Mouse (Mus musculus) kidney, embryonic 16.5 days (tissue): ENCODE data around the gene Epha2. TPM values are rescaled to one million over a fixed set of nuclear protein-coding genes. Genes with fewer than 3 reads are reported as not detected.

Experiments
- ATAC-seq: fragments of 200-750 bp; cut with Nextera tagmentation; 2 replicates; pipeline ENCODE4 v1.8.0; 2017; ENCODE audit warnings: moderate TSS enrichment; ENCODE audit not compliant: low FRiP score, low TSS enrichment
- H3K27ac ChIP-seq: fragments of 300-500 bp; sonication (generic); 2 replicates; pipeline ENCODE4 v1.5.1; 2014; ENCODE audit warnings: low read length
- H3K27me3 ChIP-seq: fragments of 300-500 bp; sonication (generic); 2 replicates; pipeline ENCODE4 v1.6.1; 2014; ENCODE audit warnings: low read length, control low read depth, mixed read lengths; ENCODE audit not compliant: insufficient read depth
- H3K36me3 ChIP-seq: fragments of 300-500 bp; sonication (generic); 2 replicates; pipeline ENCODE4 v1.6.1; 2014; ENCODE audit warnings: low read length, control low read depth, mixed read lengths; ENCODE audit not compliant: insufficient read depth
- H3K4me1 ChIP-seq: fragments of 300-500 bp; sonication (generic); 2 replicates; pipeline ENCODE4 v1.6.1; 2014; ENCODE audit warnings: low read length, control low read depth, mixed read lengths; ENCODE audit not compliant: insufficient read depth
- H3K4me2 ChIP-seq: fragments of 300-500 bp; sonication (generic); replicated peaks from 2 replicates; pipeline ENCODE4 v1.6.1; 2014; ENCODE audit warnings: low read depth, low read length
- H3K4me3 ChIP-seq: fragments of 300-500 bp; sonication (generic); 2 replicates; pipeline ENCODE4 v1.5.1; 2014; ENCODE audit warnings: mild to moderate bottlenecking, low read length
- H3K9ac ChIP-seq: fragments of 300-500 bp; sonication (generic); replicated peaks from 2 replicates; pipeline ENCODE4 v1.6.1; 2014; ENCODE audit warnings: low read length
- H3K9me3 ChIP-seq: fragments of 300-500 bp; sonication (generic); 2 replicates; pipeline ENCODE4 v1.6.1; 2016; ENCODE audit warnings: low read length, control low read depth
- WGBS: fragments of 180-500 bp; shearing (Covaris S2); extraction: QIAGEN DNeasy Blood & Tissue Kit; methylation state at CpG from one replicate; pipeline ENCODE4 v1.1.7; 2014; 5-methylcytosine and 5-hydroxymethylcytosine counted together
- polyA plus RNA-seq: library from polyadenylated mRNA; unstranded; fragments of >200 nt; fragmentation: Nextera tagmentation; extraction: Ambion mirVana; gene quantifications from 2 replicates; pipeline ENCODE4 v1.2.1, GENCODE M21; 2015

Epha2 gene
- polyA plus RNA-seq, 1 experiment from 2014 or later, result 8.6 TPM

DNA sequence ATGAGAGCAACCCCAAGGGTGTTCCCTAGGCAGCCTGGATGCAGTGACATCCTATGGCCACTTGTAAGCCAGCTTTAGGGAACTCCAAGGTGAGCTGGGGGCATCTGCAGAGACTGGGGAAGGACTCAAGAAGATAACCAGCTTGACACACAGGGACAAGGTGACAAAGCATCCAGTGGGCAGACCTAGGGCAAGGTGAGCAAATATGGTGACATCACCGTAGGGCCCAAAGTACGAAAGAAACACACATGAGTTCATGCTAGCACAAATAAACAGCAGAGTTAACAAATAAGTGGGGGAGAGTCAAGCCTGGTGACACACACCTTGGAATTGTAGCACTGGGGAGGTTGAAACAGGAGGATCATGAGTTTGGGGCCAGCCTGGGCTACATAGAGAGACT is 30.4 kb downstream of the Epha2 start:
- no peak for ATAC-seq
- Histone ChIP-seq H3K4me3 (no peak overlapping the region), H3K27me3 (no peaks in the 10 kb centered on the region), H3K4me2 (no peak overlapping the region), H3K9me3 (no peaks in the 10 kb centered on the region), H3K36me3 (peaks cover 12% of the 10 kb centered on the region; the same call in 1 of the 2 replicates), H3K27ac (no peak overlapping the region), H3K9ac (no peak overlapping the region), H3K4me1 (peaks cover 13% of the 10 kb centered on the region; the same call in 1 of the 2 replicates)
- 96% methylated on average over 2 of the region's 2 CpGs for WGBS

DNA sequence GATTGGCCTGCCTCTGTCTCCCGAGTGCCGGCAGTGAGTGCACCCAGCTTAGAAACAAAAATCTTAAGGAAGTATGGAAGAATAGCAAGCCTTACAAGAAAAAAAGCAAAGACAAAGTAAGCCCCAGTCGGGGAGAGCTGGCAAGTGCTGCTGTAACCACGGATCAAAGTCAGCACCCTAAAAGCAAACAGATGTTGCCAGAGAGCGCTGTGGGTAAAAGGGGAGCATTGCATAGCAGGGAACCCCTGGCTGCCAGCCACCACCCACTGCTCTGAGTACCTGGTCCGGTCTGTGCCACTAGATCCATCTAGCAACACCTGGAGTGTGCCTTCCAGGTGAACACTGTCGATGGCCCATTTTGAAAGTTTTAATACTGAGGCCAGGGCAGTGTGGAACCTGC is 31.2 kb downstream of the Epha2 start:
- Histone ChIP-seq H3K27ac (no peak overlapping the region), H3K4me2 (no peak overlapping the region), H3K9ac (no peak overlapping the region), H3K9me3 (no peaks in the 10 kb centered on the region), H3K27me3 (no peaks in the 10 kb centered on the region), H3K4me3 (no peak overlapping the region), H3K36me3 (peaks cover 9% of the 10 kb centered on the region; the same call in 1 of the 2 replicates), H3K4me1 (peaks cover 13% of the 10 kb centered on the region; the same call in 1 of the 2 replicates)
- no peak for ATAC-seq
- 82% methylated on average over 7 of the region's 7 CpGs for WGBS

DNA sequence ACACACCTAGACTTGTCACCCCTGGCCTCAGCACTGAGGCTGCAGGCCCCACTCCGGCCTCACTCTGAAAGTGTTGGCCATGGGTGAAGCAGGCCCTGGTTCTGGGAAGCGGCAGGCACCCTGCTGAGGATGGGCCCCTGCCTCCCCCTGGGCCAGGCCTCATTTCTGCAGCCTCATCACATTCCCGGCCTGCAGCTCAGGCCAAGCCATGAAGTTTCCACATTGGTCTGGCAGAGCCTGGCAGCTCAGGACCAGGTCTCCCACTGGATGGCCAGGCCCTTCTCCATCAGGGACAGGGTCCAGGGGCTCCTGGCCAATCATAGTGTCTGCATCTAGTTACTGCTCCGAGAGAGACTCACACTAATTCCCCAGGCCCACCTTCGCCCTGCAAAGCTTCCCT is 33.7 kb downstream of the Epha2 start:
- peak overlapping the region; percentile 60 for H3K27ac ChIP-seq
- no peak overlapping the region for H3K4me3 ChIP-seq
- no peaks in the 10 kb centered on the region for H3K27me3 ChIP-seq
- H3K9ac ChIP-seq, result peak overlapping the region; percentile 40; the same call in 1 of the 2 replicates
- ATAC-seq, result 0 out of 2 replicates have a peak, but pooled peaks have one; percentile 7
- peaks cover 35% of the 10 kb centered on the region for H3K4me1 ChIP-seq
- 81% methylated on average over 5 of the region's 5 CpGs for WGBS
- H3K9me3 ChIP-seq, result no peaks in the 10 kb centered on the region
- H3K36me3 ChIP-seq, result no peaks in the 10 kb centered on the region
- no peak overlapping the region for H3K4me2 ChIP-seq

DNA sequence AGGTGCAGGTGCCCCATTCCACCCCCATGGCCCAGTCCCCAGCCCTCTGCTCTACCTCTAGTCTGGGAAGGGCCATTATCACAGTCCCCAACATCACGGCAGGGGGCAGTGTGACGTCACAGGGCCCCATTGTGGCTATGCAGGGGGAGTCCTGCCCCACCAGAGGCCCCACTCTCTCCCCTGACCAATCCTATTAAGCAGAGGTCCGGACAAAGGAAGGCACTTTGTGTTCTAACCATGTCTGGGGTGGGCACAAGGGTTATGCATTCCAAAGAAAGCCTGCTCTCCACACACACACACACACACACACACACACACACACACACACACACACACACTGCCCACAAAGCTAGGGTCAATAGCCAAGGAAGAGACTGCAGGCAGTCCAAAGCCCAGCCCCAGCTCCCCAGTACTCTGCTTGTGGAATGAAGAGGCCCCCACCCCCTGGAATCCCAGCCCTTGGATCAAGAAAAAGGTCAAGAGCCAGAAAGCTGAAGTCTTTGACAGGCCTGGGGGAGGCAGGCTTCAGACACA is 34.3 kb downstream of the Epha2 start:
- WGBS, result 30% methylated on average over 3 of the region's 3 CpGs
- H3K27ac ChIP-seq, result peak overlapping the region; percentile 60
- peak; percentile 11; the same call in 1 of the 2 replicates for ATAC-seq
- H3K4me2 ChIP-seq, result no peak overlapping the region
- no peaks in the 10 kb centered on the region for H3K9me3 ChIP-seq
- no peak overlapping the region for H3K4me3 ChIP-seq
- no peak overlapping the region for H3K9ac ChIP-seq
- H3K27me3 ChIP-seq, result no peaks in the 10 kb centered on the region
- H3K36me3 ChIP-seq, result no peaks in the 10 kb centered on the region
- H3K4me1 ChIP-seq, result peaks cover 40% of the 10 kb centered on the region

DNA sequence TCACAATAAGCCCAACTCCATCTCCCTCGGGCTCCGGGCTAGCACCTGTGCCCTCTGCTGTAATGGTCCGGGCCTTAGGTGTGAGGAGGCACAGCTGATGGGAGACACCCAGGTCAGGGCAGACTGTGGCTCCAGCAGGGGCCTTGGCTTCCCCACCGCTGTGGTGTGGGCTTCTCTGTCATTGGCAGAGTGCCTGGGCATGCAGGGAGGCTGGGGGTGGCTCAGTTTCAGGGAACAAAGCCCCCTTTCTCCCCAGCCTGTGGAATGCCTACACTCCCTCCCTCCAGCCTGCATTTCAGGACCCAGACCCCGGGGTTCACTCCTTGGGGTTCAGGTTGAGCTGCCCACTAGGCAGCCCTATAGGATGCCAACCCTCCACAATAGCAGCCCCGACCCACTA is 35.2 kb downstream of the Epha2 start:
- Histone ChIP-seq H3K4me2 (no peak overlapping the region), H3K4me1 (peaks cover 43% of the 10 kb centered on the region), H3K36me3 (no peaks in the 10 kb centered on the region), H3K4me3 (no peak overlapping the region), H3K9me3 (no peaks in the 10 kb centered on the region), H3K9ac (no peak overlapping the region), H3K27me3 (no peaks in the 10 kb centered on the region), H3K27ac (no peak overlapping the region; the same call in 1 of the 2 replicates)
- WGBS, result 65% methylated on average over 6 of the region's 6 CpGs
- no peak for ATAC-seq

DNA sequence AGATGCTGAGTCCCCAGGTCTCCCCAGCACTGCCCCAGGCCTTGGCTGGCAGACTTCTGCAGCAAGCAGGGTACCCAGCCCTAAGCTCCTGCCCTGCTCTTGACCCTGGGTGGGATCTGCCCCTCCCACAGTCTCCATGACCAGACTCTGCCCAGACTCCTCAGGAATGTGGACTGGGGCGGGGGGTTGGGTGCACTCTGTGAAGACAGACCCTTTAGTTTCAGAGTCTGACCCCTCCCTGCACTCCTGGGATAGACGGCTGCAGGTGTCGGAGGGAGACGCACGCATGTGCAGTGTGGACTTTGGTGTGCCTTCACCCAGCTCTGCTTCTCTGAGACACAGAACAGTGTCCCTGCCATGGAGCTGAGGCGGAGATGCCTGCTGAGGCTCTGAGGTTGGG is 36.9 kb downstream of the Epha2 start:
- H3K27me3 ChIP-seq, result no peaks in the 10 kb centered on the region
- no peaks in the 10 kb centered on the region for H3K36me3 ChIP-seq
- H3K4me3 ChIP-seq, result no peak overlapping the region
- H3K27ac ChIP-seq, result peak overlapping the region; percentile 48
- 16% methylated on average over 6 of the region's 6 CpGs for WGBS
- H3K4me2 ChIP-seq, result no peak overlapping the region
- peaks cover 43% of the 10 kb centered on the region for H3K4me1 ChIP-seq
- ATAC-seq, result peak; percentile 69
- no peaks in the 10 kb centered on the region for H3K9me3 ChIP-seq
- H3K9ac ChIP-seq, result no peak overlapping the region

DNA sequence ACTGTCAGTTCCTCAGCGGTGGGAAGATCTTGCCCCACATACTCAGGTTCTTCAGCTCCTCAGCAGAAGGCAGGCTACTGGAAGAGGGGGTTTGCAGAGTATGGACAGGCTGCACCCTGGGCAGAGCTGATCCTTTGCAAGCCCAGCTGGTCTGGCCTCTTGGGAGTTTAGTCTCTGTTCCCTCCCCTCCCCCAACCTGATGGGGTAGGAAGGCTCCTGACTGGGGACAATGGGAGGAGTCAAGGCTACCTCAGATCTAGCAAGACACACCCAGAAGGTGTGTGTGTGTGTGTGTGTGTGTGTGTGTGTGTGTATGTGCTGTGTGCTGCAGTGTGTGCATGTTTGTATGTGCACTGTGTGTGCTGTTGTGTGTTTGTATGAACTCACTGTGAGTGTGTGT is 37.8 kb downstream of the Epha2 start:
- Histone ChIP-seq H3K4me1 (peaks cover 43% of the 10 kb centered on the region), H3K27ac (peak overlapping the region; percentile 48; the same call in 1 of the 2 replicates), H3K4me2 (no peak overlapping the region), H3K27me3 (no peaks in the 10 kb centered on the region), H3K9ac (no peak overlapping the region), H3K36me3 (no peaks in the 10 kb centered on the region), H3K9me3 (no peaks in the 10 kb centered on the region), H3K4me3 (no peak overlapping the region)
- WGBS, result 18% methylated on average over 1 of the region's 1 CpGs
- no peak for ATAC-seq

DNA sequence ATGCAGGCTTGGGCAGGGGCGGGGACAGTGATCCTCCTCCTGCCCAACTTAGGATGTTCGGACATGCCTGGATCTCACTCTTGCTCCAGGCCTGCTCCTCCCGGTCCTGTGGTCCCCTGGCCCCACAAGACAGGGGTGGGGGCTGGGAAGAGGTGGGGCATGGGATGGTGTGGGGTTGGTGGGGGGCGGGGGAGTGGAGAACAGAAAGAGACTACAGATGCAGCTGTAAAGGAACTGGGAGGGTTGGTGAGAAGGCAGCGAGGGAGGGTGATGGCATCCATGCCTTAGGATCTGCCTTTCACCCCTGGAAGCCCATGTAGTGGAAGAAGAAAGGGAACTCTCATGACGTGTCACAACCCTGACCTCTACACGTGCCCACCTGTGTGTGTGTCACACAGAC is 40.4 kb downstream of the Epha2 start:
- Histone ChIP-seq H3K27me3 (no peaks in the 10 kb centered on the region), H3K9me3 (no peaks in the 10 kb centered on the region), H3K27ac (no peak overlapping the region), H3K9ac (no peak overlapping the region), H3K4me2 (no peak overlapping the region), H3K36me3 (no peaks in the 10 kb centered on the region), H3K4me3 (no peak overlapping the region), H3K4me1 (peaks cover 30% of the 10 kb centered on the region)
- 53% methylated on average over 7 of the region's 7 CpGs for WGBS
- ATAC-seq, result no peak

DNA sequence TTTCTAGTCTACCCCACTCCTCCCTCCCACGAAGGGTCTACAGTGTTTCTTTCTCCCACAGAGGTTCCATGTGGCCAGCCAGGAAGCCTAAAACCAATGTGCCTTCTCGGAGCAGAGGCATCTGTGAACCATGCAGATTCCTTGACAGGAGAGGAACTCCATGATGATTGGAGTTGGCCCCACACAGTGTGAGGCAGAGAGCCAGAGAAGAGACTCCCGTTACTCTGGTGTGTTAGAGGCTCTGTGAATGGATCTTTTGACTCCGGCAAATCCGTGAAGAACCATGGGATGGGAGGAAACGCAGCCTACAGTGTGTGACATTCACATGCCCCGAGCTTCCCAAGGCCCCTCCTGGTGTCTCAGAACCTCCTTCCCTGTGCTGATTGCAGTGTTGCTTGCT is 42.5 kb downstream of the Epha2 start:
- no peak overlapping the region for H3K27ac ChIP-seq
- peaks cover 26% of the 10 kb centered on the region for H3K4me1 ChIP-seq
- no peaks in the 10 kb centered on the region for H3K9me3 ChIP-seq
- no peak overlapping the region for H3K4me2 ChIP-seq
- 69% methylated on average over 7 of the region's 7 CpGs for WGBS
- H3K36me3 ChIP-seq, result no peaks in the 10 kb centered on the region
- no peaks in the 10 kb centered on the region for H3K27me3 ChIP-seq
- no peak for ATAC-seq
- H3K4me3 ChIP-seq, result no peak overlapping the region
- no peak overlapping the region for H3K9ac ChIP-seq

DNA sequence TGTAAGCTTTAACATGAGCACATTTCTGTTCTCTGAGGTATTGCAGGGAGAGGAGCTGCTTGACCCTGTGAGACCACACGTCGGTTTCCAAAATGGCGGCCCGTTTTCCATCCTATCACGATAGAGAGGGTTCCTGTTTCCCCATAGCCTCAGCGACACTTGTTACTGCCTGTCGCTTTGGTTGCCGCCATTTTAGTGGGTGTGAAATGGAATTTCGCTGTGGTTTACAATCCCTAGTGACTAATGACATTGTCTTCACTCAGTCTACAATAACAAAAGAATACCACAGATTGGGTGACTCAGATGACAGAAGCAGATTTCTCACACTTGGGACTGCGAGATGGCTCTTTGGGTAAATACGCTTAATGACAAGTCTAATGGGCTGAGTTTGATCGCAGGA is 44.2 kb downstream of the Epha2 start:
- no peak overlapping the region for H3K27ac ChIP-seq
- H3K9ac ChIP-seq, result no peak overlapping the region
- H3K9me3 ChIP-seq, result no peaks in the 10 kb centered on the region
- WGBS, result 83% methylated on average over 12 of the region's 12 CpGs
- ATAC-seq, result no peak
- H3K4me1 ChIP-seq, result peaks cover 18% of the 10 kb centered on the region
- H3K4me2 ChIP-seq, result no peak overlapping the region
- no peaks in the 10 kb centered on the region for H3K27me3 ChIP-seq
- no peaks in the 10 kb centered on the region for H3K36me3 ChIP-seq
- H3K4me3 ChIP-seq, result no peak overlapping the region
